Mouse (Mus musculus): ENCODE results near the gene Glp2r. TPM values are rescaled to one million over a fixed set of nuclear protein-coding genes. Genes with fewer than 3 reads are reported as not detected.

The Glp2r gene
- polyA plus RNA-seq, 1 experiment from 2014 or later, result 0.05 TPM

DNA sequence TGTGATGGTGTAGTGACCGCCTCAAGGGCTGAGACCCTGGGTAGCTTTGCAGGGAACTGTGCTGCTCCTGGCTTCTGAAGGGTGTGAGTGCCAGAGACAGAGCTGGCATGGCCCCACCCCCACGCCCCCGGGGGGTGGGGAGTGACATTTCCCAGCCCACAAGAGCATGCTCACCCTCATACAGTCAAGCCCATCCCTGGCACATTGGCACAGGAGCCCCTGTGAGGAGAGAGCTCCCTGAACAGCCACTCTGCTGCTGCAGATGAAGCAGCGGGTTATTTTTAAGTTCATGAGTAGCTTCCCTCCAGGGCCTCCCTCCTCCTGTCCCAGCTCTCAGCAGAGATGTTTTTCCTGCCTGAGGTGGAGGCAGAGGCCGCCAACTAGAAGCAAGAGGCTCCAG lies 98.8 kb downstream of the Glp2r start:
- no peak overlapping the region for H3K4me2 ChIP-seq (replicated peaks)
- no peak overlapping the region for H3K4me3 ChIP-seq
- WGBS, result 76% methylated on average over 5 of the region's 5 CpGs
- no peaks in the 10 kb centered on the region for H3K9me3 ChIP-seq
- no peak for ATAC-seq (ENCODE audit: low FRiP score, low read depth)
- no peaks in the 10 kb centered on the region for H3K36me3 ChIP-seq
- H3K9ac ChIP-seq, result no peak overlapping the region
- H3K27me3 ChIP-seq, result no peaks in the 10 kb centered on the region
- peaks cover 7% of the 10 kb centered on the region for H3K4me1 ChIP-seq
- no peak overlapping the region for H3K27ac ChIP-seq

- no peaks in the 10 kb centered on the region for H3K27me3 ChIP-seq
- H3K27ac ChIP-seq, result no peak overlapping the region
- no peak overlapping the region for H3K4me2 ChIP-seq (replicated peaks)
- WGBS, result 97% methylated on average over 6 of the region's 6 CpGs
- H3K4me3 ChIP-seq, result no peak overlapping the region
- peaks cover 7% of the 10 kb centered on the region for H3K4me1 ChIP-seq
- H3K36me3 ChIP-seq, result no peaks in the 10 kb centered on the region
- H3K9me3 ChIP-seq, result no peaks in the 10 kb centered on the region
- no peak for ATAC-seq (ENCODE audit: low FRiP score, low read depth)
- no peak overlapping the region for H3K9ac ChIP-seq
These were observed 100.9 kb downstream of the Glp2r start for GRCm38 (mm10) chr11:67670031-67670430.

GRCm38 (mm10) chr11:67668460-67669007 lies 102.4 kb downstream of the Glp2r start:
- Histone ChIP-seq H3K9me3 (no peaks in the 10 kb centered on the region), H3K4me3 (no peak overlapping the region), H3K36me3 (no peaks in the 10 kb centered on the region), H3K4me2 (replicated peaks) (no peak overlapping the region), H3K9ac (no peak overlapping the region), H3K4me1 (peaks cover 7% of the 10 kb centered on the region), H3K27ac (no peak overlapping the region), H3K27me3 (no peaks in the 10 kb centered on the region)
- 77% methylated on average over 3 of the region's 3 CpGs for WGBS
- no peak for ATAC-seq (ENCODE audit: low FRiP score, low read depth)

GRCm38 (mm10) chr11:67667531-67668332 lies 103.2 kb downstream of the Glp2r start:
- WGBS, result 82% methylated on average over 13 of the region's 13 CpGs
- no peak overlapping the region for H3K4me3 ChIP-seq
- H3K9me3 ChIP-seq, result no peaks in the 10 kb centered on the region
- H3K4me1 ChIP-seq, result peaks cover 7% of the 10 kb centered on the region
- H3K27me3 ChIP-seq, result no peaks in the 10 kb centered on the region
- H3K9ac ChIP-seq, result no peak overlapping the region
- ATAC-seq (ENCODE audit: low FRiP score, low read depth), result no peak
- H3K4me2 ChIP-seq (replicated peaks), result no peak overlapping the region
- H3K27ac ChIP-seq, result no peak overlapping the region
- no peaks in the 10 kb centered on the region for H3K36me3 ChIP-seq

DNA sequence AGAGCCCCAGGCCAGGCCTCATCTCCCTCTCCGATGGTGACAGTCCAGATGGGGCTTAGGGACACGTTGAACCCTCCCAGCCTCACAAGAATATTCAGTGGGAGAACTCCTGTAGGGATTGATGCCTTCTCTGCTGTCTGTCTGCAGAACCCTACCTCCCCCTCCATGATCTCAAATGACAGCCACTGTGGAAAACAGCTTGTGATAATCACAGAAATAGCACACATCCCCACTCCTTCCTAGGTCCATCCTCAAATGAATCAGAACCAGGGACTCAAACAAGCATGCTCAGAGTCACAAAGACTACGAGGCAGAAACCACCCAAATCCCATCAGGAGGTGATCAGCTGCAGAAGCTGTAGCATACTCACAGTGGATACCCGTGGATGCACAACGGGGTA lies 104.8 kb downstream of the Glp2r start:
- 81% methylated on average over 5 of the region's 5 CpGs for WGBS
- no peaks in the 10 kb centered on the region for H3K36me3 ChIP-seq
- ATAC-seq (ENCODE audit: low FRiP score, low read depth), result no peak

DNA sequence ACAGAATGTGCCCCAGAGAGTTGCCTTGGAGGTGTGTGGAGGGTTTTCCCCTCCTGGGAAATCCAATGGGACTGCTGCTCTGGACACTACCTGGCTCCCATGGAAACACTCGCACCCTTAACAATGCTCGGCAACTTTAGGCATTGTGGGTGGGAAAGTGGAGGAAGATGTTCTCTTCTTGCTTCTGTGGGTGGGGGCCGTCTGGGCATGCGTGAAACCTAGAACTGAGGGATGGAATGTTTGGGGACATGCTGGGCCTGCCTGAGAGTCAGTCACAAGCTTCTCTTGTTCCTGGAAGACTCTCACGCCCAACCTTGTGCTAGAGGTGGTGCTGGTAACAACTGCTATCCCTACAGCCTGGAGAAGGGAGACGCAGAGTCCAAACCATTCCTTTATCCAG lies 106.0 kb downstream of the Glp2r start:
- no peak overlapping the region for H3K9ac ChIP-seq
- H3K4me3 ChIP-seq, result no peak overlapping the region
- no peak for ATAC-seq (ENCODE audit: low FRiP score, low read depth)
- H3K4me1 ChIP-seq, result peaks cover 7% of the 10 kb centered on the region
- no peaks in the 10 kb centered on the region for H3K9me3 ChIP-seq
- no peak overlapping the region for H3K27ac ChIP-seq
- H3K27me3 ChIP-seq, result no peaks in the 10 kb centered on the region
- no peaks in the 10 kb centered on the region for H3K36me3 ChIP-seq
- H3K4me2 ChIP-seq (replicated peaks), result no peak overlapping the region
- WGBS, result 76% methylated on average over 6 of the region's 6 CpGs

More for the DNA sequence above, 104.8 kb downstream of the Glp2r start:
- H3K9ac ChIP-seq, result no peak overlapping the region
- H3K27me3 ChIP-seq, result no peaks in the 10 kb centered on the region
- H3K4me3 ChIP-seq, result no peak overlapping the region
- H3K4me1 ChIP-seq, result peaks cover 7% of the 10 kb centered on the region
- no peaks in the 10 kb centered on the region for H3K9me3 ChIP-seq
- no peak overlapping the region for H3K4me2 ChIP-seq (replicated peaks)
- no peak overlapping the region for H3K27ac ChIP-seq

GRCm38 (mm10) chr11:67664261-67664660 lies 106.7 kb downstream of the Glp2r start:
- H3K27ac ChIP-seq, result no peak overlapping the region
- peaks cover 7% of the 10 kb centered on the region for H3K4me1 ChIP-seq
- no peak for ATAC-seq (ENCODE audit: low FRiP score, low read depth)
- no peak overlapping the region for H3K9ac ChIP-seq
- no peaks in the 10 kb centered on the region for H3K36me3 ChIP-seq
- WGBS, result 86% methylated on average over 3 of the region's 3 CpGs
- H3K9me3 ChIP-seq, result no peaks in the 10 kb centered on the region
- no peak overlapping the region for H3K4me3 ChIP-seq
- H3K27me3 ChIP-seq, result no peaks in the 10 kb centered on the region
- H3K4me2 ChIP-seq (replicated peaks), result no peak overlapping the region

DNA sequence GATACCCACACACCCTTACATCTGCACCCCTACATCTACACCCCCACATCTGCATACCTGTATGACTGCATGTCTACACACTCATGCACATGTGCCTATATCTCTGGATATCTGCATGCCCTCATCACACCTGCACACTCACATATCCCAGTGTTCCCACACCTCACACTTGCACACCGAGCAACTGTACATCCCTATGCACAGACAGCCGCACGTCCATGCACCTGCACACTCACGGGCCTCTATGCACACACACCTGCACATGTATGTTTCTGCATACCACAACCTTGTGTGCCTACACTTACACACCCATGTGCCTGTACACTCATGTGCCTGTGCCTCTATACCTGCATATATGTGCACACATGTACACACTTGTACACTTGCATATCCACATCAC lies 107.5 kb downstream of the Glp2r start:
- H3K36me3 ChIP-seq, result no peaks in the 10 kb centered on the region
- no peak; the same call in 1 of the 2 replicates for ATAC-seq (ENCODE audit: low FRiP score, low read depth)

GRCm38 (mm10) chr11:67661465-67661864 lies 109.5 kb downstream of the Glp2r start:
- Histone ChIP-seq H3K4me3 (no peak overlapping the region), H3K4me1 (no peaks in the 10 kb centered on the region), H3K36me3 (no peaks in the 10 kb centered on the region), H3K9me3 (no peaks in the 10 kb centered on the region), H3K27me3 (no peaks in the 10 kb centered on the region), H3K27ac (no peak overlapping the region), H3K9ac (no peak overlapping the region), H3K4me2 (replicated peaks) (no peak overlapping the region)
- no peak for ATAC-seq (ENCODE audit: low FRiP score, low read depth)
- 89% methylated on average over 8 of the region's 8 CpGs for WGBS

More for the DNA sequence above, 107.5 kb downstream of the Glp2r start:
- Histone ChIP-seq H3K27me3 (no peaks in the 10 kb centered on the region), H3K27ac (no peak overlapping the region), H3K4me2 (replicated peaks) (no peak overlapping the region), H3K4me3 (no peak overlapping the region), H3K9me3 (no peaks in the 10 kb centered on the region), H3K9ac (no peak overlapping the region), H3K4me1 (peaks cover 7% of the 10 kb centered on the region)
- WGBS, result 94% methylated on average over 4 of the region's 4 CpGs

- Histone ChIP-seq H3K4me2 (replicated peaks) (no peak overlapping the region), H3K27me3 (no peaks in the 10 kb centered on the region), H3K36me3 (no peaks in the 10 kb centered on the region), H3K9ac (no peak overlapping the region), H3K4me1 (peaks cover 5% of the 10 kb centered on the region), H3K4me3 (no peak overlapping the region), H3K9me3 (no peaks in the 10 kb centered on the region), H3K27ac (no peak overlapping the region)
- 45% methylated on average over 11 of the region's 11 CpGs for WGBS
- no peak for ATAC-seq (ENCODE audit: low FRiP score, low read depth)
These were observed 113.1 kb downstream of the Glp2r start for GRCm38 (mm10) chr11:67657685-67658382.

GRCm38 (mm10) chr11:67656811-67657210 lies 114.1 kb downstream of the Glp2r start:
- peaks cover 15% of the 10 kb centered on the region for H3K4me1 ChIP-seq
- no peaks in the 10 kb centered on the region for H3K9me3 ChIP-seq
- no peaks in the 10 kb centered on the region for H3K27me3 ChIP-seq
- H3K36me3 ChIP-seq, result no peaks in the 10 kb centered on the region
- H3K4me3 ChIP-seq, result no peak overlapping the region
- WGBS, result 86% methylated on average over 9 of the region's 9 CpGs
- H3K4me2 ChIP-seq (replicated peaks), result no peak overlapping the region
- ATAC-seq (ENCODE audit: low FRiP score, low read depth), result no peak
- no peak overlapping the region for H3K9ac ChIP-seq
- H3K27ac ChIP-seq, result no peak overlapping the region

GRCm38 (mm10) chr11:67656366-67656765 lies 114.6 kb downstream of the Glp2r start:
- no peak overlapping the region for H3K27ac ChIP-seq
- H3K27me3 ChIP-seq, result no peaks in the 10 kb centered on the region
- H3K4me3 ChIP-seq, result no peak overlapping the region
- no peak overlapping the region for H3K4me2 ChIP-seq (replicated peaks)
- 77% methylated on average over 7 of the region's 7 CpGs for WGBS
- no peaks in the 10 kb centered on the region for H3K36me3 ChIP-seq
- H3K9me3 ChIP-seq, result no peaks in the 10 kb centered on the region
- ATAC-seq (ENCODE audit: low FRiP score, low read depth), result no peak
- H3K4me1 ChIP-seq, result peaks cover 17% of the 10 kb centered on the region
- no peak overlapping the region for H3K9ac ChIP-seq
